Mouse (Mus musculus): ENCODE measurements around the gene Atp11c.

Gene Atp11c

GRCm38 (mm10) chrX:60381711-60382110 lies 210.8 kb downstream of the Atp11c start:
- no peak for DNase-seq

DNA sequence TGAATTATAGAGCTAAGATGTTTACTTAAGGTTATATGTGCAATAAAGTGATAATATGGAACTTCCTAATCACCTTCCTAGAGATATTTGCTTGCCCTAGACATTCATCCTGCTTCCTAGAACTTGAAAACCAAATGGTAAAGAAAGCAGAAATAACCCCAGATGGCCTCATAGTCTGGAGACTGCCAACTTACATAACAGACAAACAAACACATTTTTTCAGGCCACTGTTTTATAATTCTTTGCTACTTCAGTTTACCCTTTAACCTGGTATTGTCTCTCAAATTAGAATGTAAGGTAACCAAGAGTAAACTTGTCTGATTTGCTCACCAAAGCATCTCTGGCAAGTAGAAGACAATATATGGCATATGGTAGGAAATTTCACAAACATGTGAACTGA lies 212.1 kb downstream of the Atp11c start:
- no peak for DNase-seq

GRCm38 (mm10) chrX:60348741-60349140 lies 243.8 kb downstream of the Atp11c start:
- no peak for DNase-seq

DNA sequence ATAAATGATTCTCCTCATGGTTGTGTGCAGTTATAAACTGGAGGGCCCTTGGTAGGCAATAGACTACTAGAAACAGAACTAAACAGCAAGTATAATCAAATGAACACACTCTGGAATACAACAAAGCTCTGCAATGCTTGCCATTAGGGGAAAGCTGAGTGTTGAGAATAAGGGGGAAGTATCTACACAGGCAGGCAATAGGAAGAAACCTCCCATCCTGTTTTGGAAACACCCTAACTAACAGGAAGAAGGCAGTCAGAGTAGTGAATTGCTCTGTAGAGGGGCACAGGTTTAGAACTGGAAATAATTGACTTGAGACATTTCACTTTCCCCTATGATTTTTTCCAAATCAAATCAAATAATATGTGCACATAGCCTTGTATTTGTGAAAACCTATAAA lies 247.1 kb downstream of the Atp11c start:
- DNase-seq: no peak

- no peak for DNase-seq
Observed at GRCm38 (mm10) chrX:60344991-60345390, 247.5 kb downstream of the Atp11c start.

GRCm38 (mm10) chrX:60329735-60330134 lies 262.8 kb downstream of the Atp11c start:
- no peak for DNase-seq

- DNase-seq: no peak
Observed at GRCm38 (mm10) chrX:60321321-60321720, 271.2 kb downstream of the Atp11c start.

DNA sequence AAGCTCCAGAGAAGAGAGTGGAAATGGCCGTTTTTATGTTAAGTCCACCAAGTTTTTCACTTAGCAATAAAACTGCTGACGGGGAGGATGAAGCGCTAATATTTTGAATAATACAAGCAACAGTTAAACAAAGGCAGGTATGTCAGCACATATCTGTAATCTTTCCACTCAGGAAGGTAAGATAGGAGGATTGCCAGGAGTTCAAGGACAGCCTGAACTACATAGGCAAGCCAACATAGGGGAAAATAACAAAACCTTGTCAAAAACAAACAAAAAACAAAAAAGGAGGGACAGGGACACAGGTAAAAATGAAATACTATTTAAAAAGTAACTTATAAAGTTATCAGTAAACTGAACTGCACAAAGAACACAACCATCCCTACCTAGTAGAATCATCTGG lies 274.8 kb downstream of the Atp11c start:
- DNase-seq: no peak

DNA sequence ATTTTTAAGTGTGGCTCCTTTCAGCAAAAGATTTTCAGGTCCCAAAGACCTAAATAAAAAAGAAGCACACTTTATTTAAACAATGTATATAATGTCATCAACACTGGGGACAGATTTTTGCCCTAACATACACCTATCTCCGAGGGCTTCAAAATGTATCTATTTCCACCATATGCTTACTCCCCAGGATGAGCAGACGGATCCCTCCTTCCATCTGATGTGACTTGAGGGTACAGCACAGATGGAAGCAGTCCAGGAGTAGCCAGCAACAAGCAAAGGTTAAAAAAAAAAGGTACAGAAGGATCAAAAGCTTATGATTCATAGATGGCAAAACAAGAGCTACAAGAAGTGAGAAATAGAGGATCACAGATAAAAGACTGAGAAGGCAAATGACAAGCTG lies 300.2 kb downstream of the Atp11c start:
- no peak for DNase-seq

- DNase-seq: no peak
Observed at GRCm38 (mm10) chrX:60255346-60255745, 337.2 kb downstream of the Atp11c start.

- DNase-seq: no peak
Observed at GRCm38 (mm10) chrX:60187726-60188125, 404.8 kb downstream of the Atp11c start.

DNA sequence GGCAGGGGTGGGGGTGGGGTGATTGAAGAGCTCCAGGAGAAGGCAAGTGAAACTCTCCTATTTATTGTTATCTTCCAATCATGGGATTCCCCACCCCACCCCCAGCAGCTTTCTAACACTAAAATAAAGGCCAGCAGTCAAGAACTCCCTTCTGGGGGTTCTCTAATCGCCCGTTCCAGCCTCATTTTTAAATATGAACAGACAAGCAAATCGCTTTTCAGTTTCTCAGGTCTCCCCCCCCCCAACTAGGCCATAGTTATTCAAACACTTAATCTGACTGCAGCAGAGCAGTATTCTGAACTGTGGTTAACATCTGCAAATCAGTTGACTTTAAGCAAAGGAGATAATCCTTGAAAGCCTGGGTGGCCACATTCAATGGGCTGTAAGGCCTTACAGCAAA lies 409.9 kb downstream of the Atp11c start:
- DNase-seq: no peak

DNA sequence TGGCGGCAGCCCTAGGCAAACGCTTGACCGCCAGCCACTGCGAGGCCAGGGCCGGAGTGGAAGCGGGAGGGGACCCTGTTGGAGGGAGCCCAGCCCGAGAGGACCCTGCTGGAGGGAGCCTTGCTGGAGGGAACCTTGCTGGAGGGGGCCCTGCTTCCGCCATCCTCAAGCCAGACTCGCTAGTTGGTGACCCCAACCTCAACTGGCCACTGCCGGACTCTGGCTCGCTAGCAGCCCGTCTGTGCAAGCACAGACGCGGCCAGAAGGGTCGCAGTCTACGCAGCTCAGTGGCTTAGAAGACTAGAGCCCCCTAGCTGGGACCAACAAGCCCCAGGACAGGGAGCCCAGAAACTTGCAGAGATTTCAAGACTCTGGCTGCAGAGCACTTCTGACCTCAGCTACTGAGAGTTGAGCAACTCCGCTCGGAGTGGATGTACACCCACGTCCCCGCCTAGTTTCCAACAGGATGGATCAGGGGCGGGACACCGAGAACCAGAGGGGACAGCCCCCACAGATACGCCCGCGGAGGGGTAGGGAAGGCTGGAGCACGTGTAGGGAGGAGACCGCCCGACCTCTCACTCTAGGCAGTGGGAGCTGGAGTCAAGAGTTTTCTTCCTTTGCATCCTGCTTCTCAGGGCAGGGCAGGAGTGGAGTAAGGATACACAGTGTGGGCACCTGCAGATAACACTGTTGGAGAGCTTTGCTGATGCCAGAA lies 413.6 kb downstream of the Atp11c start, which contains the start of gene Mcf2:
Gene Mcf2 (minus strand): TSS at position 346 of the 715 bp plus-strand sequence.
- no peak for DNase-seq

- no peak for DNase-seq
Observed at GRCm38 (mm10) chrX:60178025-60178743, 414.3 kb downstream of the Atp11c start.
